Mouse (Mus musculus) neural tube, embryonic 10.5 days (tissue): ENCODE measurements around the gene Phospho2.
A peak's percentile ranks its signal among the peaks of the same experiment; 100 is the strongest.
"Not testable (repeated sequence)": the region's sequence is repeated elsewhere in the genome, so short reads cannot be mapped to it uniquely, and the experiment has no call there.

Experiments used
- DNase-seq: peaks from one replicate; pipeline ENCODE4 v3.0.0-alpha.2; 2017; ENCODE audit warnings: low spot score; ENCODE audit errors: extremely low spot score

The Phospho2 gene

GRCm38 (mm10) chr2:69789429-69790069, at the start of gene Phospho2, which contains the start of gene Ccdc173:
Gene Phospho2 (plus strand): TSS chr2:69789623.
Gene Ccdc173 (minus strand): TSS chr2:69789575.
- peak; percentile 99 for DNase-seq

GRCm38 (mm10) chr2:69745091-69745490, 44.3 kb upstream of the Phospho2 start:
- DNase-seq: no peak

GRCm38 (mm10) chr2:69760980-69761379, 28.4 kb upstream of the Phospho2 start:
- DNase-seq: no peak

- no peak for DNase-seq
Measured at GRCm38 (mm10) chr2:69763340-69763739, 26.1 kb upstream of the Phospho2 start.

GRCm38 (mm10) chr2:69764716-69765115, 24.7 kb upstream of the Phospho2 start:
- no peak for DNase-seq

GRCm38 (mm10) chr2:69773331-69773730, 16.1 kb upstream of the Phospho2 start:
- DNase-seq: no peak

- no peak for DNase-seq
Measured at GRCm38 (mm10) chr2:69777985-69778835, 11.2 kb upstream of the Phospho2 start.

GRCm38 (mm10) chr2:69778836-69779177, 10.6 kb upstream of the Phospho2 start:
- no peak for DNase-seq

- DNase-seq: no peak
Measured at GRCm38 (mm10) chr2:69788974-69789373, 449 bp upstream of the Phospho2 start.

- DNase-seq: peak; percentile 89
Measured at GRCm38 (mm10) chr2:69790285-69790684, 862 bp downstream of the Phospho2 start.

- no peak for DNase-seq
Measured at GRCm38 (mm10) chr2:69790722-69791121, 1.3 kb downstream of the Phospho2 start.

GRCm38 (mm10) chr2:69802911-69803312, 13.5 kb downstream of the Phospho2 start:
- DNase-seq: peak; percentile 50

GRCm38 (mm10) chr2:69803756-69804155, 14.3 kb downstream of the Phospho2 start:
- no peak for DNase-seq

- DNase-seq: not testable (repeated sequence)
Measured at GRCm38 (mm10) chr2:69804663-69805062, 15.2 kb downstream of the Phospho2 start.

GRCm38 (mm10) chr2:69810169-69810568, 20.7 kb downstream of the Phospho2 start:
- DNase-seq: no peak

GRCm38 (mm10) chr2:69811349-69811748, 21.9 kb downstream of the Phospho2 start:
- DNase-seq: not testable (repeated sequence)

- no peak for DNase-seq
Measured at GRCm38 (mm10) chr2:69816575-69816974, 27.2 kb downstream of the Phospho2 start.

GRCm38 (mm10) chr2:69818350-69819085, 29.1 kb downstream of the Phospho2 start:
- no peak for DNase-seq

- DNase-seq: no peak
Measured at GRCm38 (mm10) chr2:69820201-69820600, 30.8 kb downstream of the Phospho2 start.

- peak; percentile 31 for DNase-seq
Measured at GRCm38 (mm10) chr2:69821711-69822110, 32.3 kb downstream of the Phospho2 start, which contains the start of gene Klhl23. Gene Klhl23 (plus strand): TSS chr2:69821944.

- DNase-seq: peak; percentile 82
Measured at GRCm38 (mm10) chr2:69822361-69823128, 33.1 kb downstream of the Phospho2 start.
